Mouse (Mus musculus) cerebellum, adult 2 months (tissue): ENCODE measurements around the gene Ehmt1.

Experiments
- CTCF ChIP-seq: fragments of 200-500 bp; IDR thresholded peaks from 2 replicates; pipeline ENCODE4 v1.5.1; 2011; ENCODE audit warnings: low read depth, mild to moderate bottlenecking, control low read depth, low read length, moderate library complexity, borderline replicate concordance; ENCODE audit not compliant: insufficient read depth
- POLR2A ChIP-seq: fragments of 200-500 bp; IDR thresholded peaks from 2 replicates; pipeline ENCODE4 v1.6.1; 2011; ENCODE audit warnings: low read length, control low read depth, borderline replicate concordance; ENCODE audit not compliant: insufficient read depth

DNA sequence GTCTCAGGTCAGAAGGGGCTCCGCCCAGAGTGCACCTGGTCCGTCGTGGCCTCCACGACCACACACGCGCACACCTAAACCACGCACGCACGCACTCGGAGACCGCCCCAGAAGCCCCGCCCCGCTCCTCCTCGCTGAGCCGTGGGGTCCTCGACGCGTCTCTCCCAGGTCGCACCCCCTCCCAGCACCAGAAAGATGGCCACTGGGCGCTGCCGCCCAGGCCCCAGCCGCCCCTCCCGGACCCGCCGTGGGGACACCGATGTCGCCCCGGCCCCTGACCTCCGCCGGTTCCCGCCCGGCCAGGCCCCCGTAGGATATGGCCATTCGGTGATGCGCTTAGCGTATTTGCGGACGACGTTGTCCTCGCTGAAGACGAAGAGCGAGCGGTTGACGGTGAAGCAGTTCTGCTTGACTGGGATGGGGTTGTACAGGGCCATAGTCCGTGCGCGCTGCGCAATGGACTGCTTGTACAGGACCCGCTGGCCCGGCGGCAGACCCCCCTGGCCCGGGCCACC is 156.9 kb downstream of the Ehmt1 start:
- TF ChIP-seq POLR2A (no peak), CTCF (no peak)
